Mouse (Mus musculus): ENCODE data around the gene Lrmda.

GRCm38 (mm10) chr14:22874584-22874983 is 855.1 kb downstream of the Lrmda start:
- no peak for TF ChIP-seq CTCF (IDR thresholded peaks at IDR 0.05; ENCODE audit: low read depth, low read length)
- TF ChIP-seq POLR2A (IDR thresholded peaks at IDR 0.05; ENCODE audit: extremely low read depth, insufficient read depth, low read length): no peak

Measured in liver, adult 2 months (tissue).